Mouse (Mus musculus) hindbrain, embryonic 12.5 days (tissue): Measurements from ENCODE around the gene Olfr517. TPM values are rescaled to one million over a fixed set of nuclear protein-coding genes. Genes with fewer than 3 reads are reported as not detected.

ENCODE experiments used
- ATAC-seq: fragments of 200-750 bp; cut with Nextera tagmentation; 2 replicates; pipeline ENCODE4 v1.8.0; 2017; ENCODE audit warnings: moderate TSS enrichment; ENCODE audit not compliant: low FRiP score
- H3K27ac ChIP-seq: fragments of 300-500 bp; sonication (generic); 2 replicates; pipeline ENCODE4 v1.5.1; 2016; ENCODE audit warnings: mild to moderate bottlenecking
- H3K27me3 ChIP-seq: fragments of 300-500 bp; sonication (generic); 2 replicates; pipeline ENCODE4 v1.6.1; 2016; ENCODE audit warnings: mild to moderate bottlenecking
- H3K36me3 ChIP-seq: fragments of 300-500 bp; sonication (generic); 2 replicates; pipeline ENCODE4 v1.6.1; 2016; ENCODE audit warnings: mild to moderate bottlenecking
- H3K4me1 ChIP-seq: fragments of 300-500 bp; sonication (generic); 2 replicates; pipeline ENCODE4 v1.6.1; 2016
- H3K4me2 ChIP-seq: fragments of 300-500 bp; sonication (generic); replicated peaks from 2 replicates; pipeline ENCODE4 v1.6.1; 2016; ENCODE audit warnings: mild to moderate bottlenecking
- H3K4me3 ChIP-seq: fragments of 300-500 bp; sonication (generic); 2 replicates; pipeline ENCODE4 v1.5.1; 2016; ENCODE audit warnings: mild to moderate bottlenecking
- H3K9ac ChIP-seq: fragments of 300-500 bp; sonication (generic); 2 replicates; pipeline ENCODE4 v1.6.1; 2016; ENCODE audit warnings: mild to moderate bottlenecking, moderate library complexity
- H3K9me3 ChIP-seq: fragments of 300-500 bp; sonication (generic); replicated peaks from 2 replicates; pipeline ENCODE4 v1.6.1; 2016; ENCODE audit warnings: mild to moderate bottlenecking
- WGBS: fragments of 180-500 bp; shearing (Covaris S2); methylation state at CpG from one replicate; pipeline ENCODE4 v1.1.7; 2016; 5-methylcytosine and 5-hydroxymethylcytosine counted together
- polyA plus RNA-seq: library from polyadenylated mRNA; unstranded; fragments of >200 nt; fragmentation: Nextera tagmentation; extraction: Ambion mirVana; gene quantifications from 2 replicates; pipeline ENCODE4 v1.2.1, GENCODE M21; 2016

Olfr517 gene
- not detected in 2 replicates for polyA plus RNA-seq

GRCm38 (mm10) chr7:108872279-108872678 lies at the start of gene Olfr517:
Gene Olfr517 (minus strand): TSS chr7:108872379.
- H3K27ac ChIP-seq, result no peak within 1 kb of the TSS
- H3K9ac ChIP-seq, result no peak within 1 kb of the TSS
- no peaks in the 10 kb centered on the region for H3K4me1 ChIP-seq
- no peak within 1 kb of the TSS for H3K4me2 ChIP-seq
- no peak within 1 kb of the TSS for H3K4me3 ChIP-seq
- H3K9me3 ChIP-seq, result no peaks in the 10 kb centered on the region
- no peaks in the 10 kb centered on the region for H3K36me3 ChIP-seq
- no peak for ATAC-seq
- WGBS, result 66% methylated on average over 2 of the region's 2 CpGs
- H3K27me3 ChIP-seq, result no peaks in the 10 kb centered on the region

GRCm38 (mm10) chr7:108903969-108904368 lies 31.8 kb upstream of the Olfr517 start:
- ATAC-seq, result no peak

GRCm38 (mm10) chr7:108894320-108894719 lies 22.1 kb upstream of the Olfr517 start, which contains the start of gene Olfr519:
Gene Olfr519 (minus strand): TSS chr7:108894420.
- Histone ChIP-seq H3K27ac (no peak within 1 kb of the TSS), H3K4me2 (no peak within 1 kb of the TSS), H3K9me3 (no peaks in the 10 kb centered on the region), H3K36me3 (no peaks in the 10 kb centered on the region), H3K27me3 (no peaks in the 10 kb centered on the region), H3K4me1 (no peaks in the 10 kb centered on the region), H3K4me3 (no peak within 1 kb of the TSS), H3K9ac (no peak within 1 kb of the TSS)
- ATAC-seq, result no peak
- 91% methylated on average over 5 of the region's 5 CpGs for WGBS

More at GRCm38 (mm10) chr7:108903969-108904368, 31.8 kb upstream of the Olfr517 start:
- no peaks in the 10 kb centered on the region for H3K27me3 ChIP-seq
- H3K9me3 ChIP-seq, result no peaks in the 10 kb centered on the region
- H3K4me3 ChIP-seq, result no peak overlapping the region
- no peaks in the 10 kb centered on the region for H3K36me3 ChIP-seq
- no peak overlapping the region for H3K27ac ChIP-seq
- H3K9ac ChIP-seq, result no peak overlapping the region
- H3K4me1 ChIP-seq, result no peaks in the 10 kb centered on the region
- H3K4me2 ChIP-seq, result no peak overlapping the region
- WGBS, result 84% methylated on average over 2 of the region's 2 CpGs

GRCm38 (mm10) chr7:108884906-108885305 lies 12.7 kb upstream of the Olfr517 start, which contains the start of gene Olfr518:
Gene Olfr518 (minus strand): TSS chr7:108885006.
- WGBS, result 86% methylated on average over 4 of the region's 4 CpGs
- no peak within 1 kb of the TSS for H3K9ac ChIP-seq
- no peak within 1 kb of the TSS for H3K4me2 ChIP-seq
- no peak within 1 kb of the TSS for H3K27ac ChIP-seq
- H3K9me3 ChIP-seq, result no peaks in the 10 kb centered on the region
- no peaks in the 10 kb centered on the region for H3K36me3 ChIP-seq
- H3K4me1 ChIP-seq, result no peaks in the 10 kb centered on the region
- H3K27me3 ChIP-seq, result no peaks in the 10 kb centered on the region
- no peak within 1 kb of the TSS for H3K4me3 ChIP-seq
- ATAC-seq, result no peak

- no peak within 1 kb of the TSS for H3K9ac ChIP-seq
- no peak within 1 kb of the TSS for H3K4me2 ChIP-seq
- ATAC-seq, result no peak
- no peaks in the 10 kb centered on the region for H3K36me3 ChIP-seq
- no peaks in the 10 kb centered on the region for H3K4me1 ChIP-seq
- H3K9me3 ChIP-seq, result no peaks in the 10 kb centered on the region
- WGBS, result 93% methylated on average over 2 of the region's 2 CpGs
- no peak within 1 kb of the TSS for H3K27ac ChIP-seq
- H3K27me3 ChIP-seq, result no peaks in the 10 kb centered on the region
- H3K4me3 ChIP-seq, result no peak within 1 kb of the TSS
Measured at GRCm38 (mm10) chr7:108850429-108850828, 21.8 kb downstream of the Olfr517 start, which contains the start of gene Olfr516. Gene Olfr516 (minus strand): TSS chr7:108850529.

- Histone ChIP-seq H3K36me3 (no peaks in the 10 kb centered on the region), H3K4me1 (no peaks in the 10 kb centered on the region), H3K9ac (no peak within 1 kb of the TSS), H3K4me2 (no peak within 1 kb of the TSS), H3K4me3 (no peak within 1 kb of the TSS), H3K9me3 (no peaks in the 10 kb centered on the region), H3K27ac (no peak within 1 kb of the TSS), H3K27me3 (no peaks in the 10 kb centered on the region)
- ATAC-seq, result no peak
Measured at GRCm38 (mm10) chr7:108825897-108826296, 46.3 kb downstream of the Olfr517 start, which contains the start of gene Olfr514. Gene Olfr514 (minus strand): TSS chr7:108825997.

Other genes with a start within 250 kb of the Olfr517 start
- not detected in 2 replicates for gene Olfr508, start 242.4 kb downstream of the Olfr517 start, polyA plus RNA-seq
- gene Olfr509, start 220.5 kb downstream of the Olfr517 start, polyA plus RNA-seq, result not detected in 2 replicates
- gene Olfr510, start 206.0 kb downstream of the Olfr517 start, polyA plus RNA-seq, result not detected in 2 replicates
- gene Olfr512, start 159.1 kb downstream of the Olfr517 start, polyA plus RNA-seq, result not detected in 2 replicates
- not detected in 2 replicates for gene Olfr513, start 121.4 kb downstream of the Olfr517 start, polyA plus RNA-seq
- not detected in 2 replicates for gene Olfr514, start 46.4 kb downstream of the Olfr517 start, polyA plus RNA-seq
- not detected in 2 replicates for gene Olfr516, start 21.9 kb downstream of the Olfr517 start, polyA plus RNA-seq
- gene Olfr518, start 12.6 kb upstream of the Olfr517 start, polyA plus RNA-seq, result not detected in 2 replicates
- not detected in 2 replicates for gene Olfr519, start 22.0 kb upstream of the Olfr517 start, polyA plus RNA-seq
- gene Nlrp10, start 57.8 kb upstream of the Olfr517 start, polyA plus RNA-seq, result not detected in 2 replicates
- 77.2 and 87.2 TPM in 2 replicates for gene Eif3f, start 62.0 kb upstream of the Olfr517 start, polyA plus RNA-seq
- 40.3 and 42.1 TPM in 2 replicates for gene Tub, start 78.0 kb upstream of the Olfr517 start, polyA plus RNA-seq
- gene Ric3, start 211.0 kb upstream of the Olfr517 start, polyA plus RNA-seq, result 21.9 and 23.5 TPM in 2 replicates